Mouse (Mus musculus) heart, postnatal 0 days (tissue): ENCODE data around the gene Cntnap1. TPM values are rescaled to one million over a fixed set of nuclear protein-coding genes. Genes with fewer than 3 reads are reported as not detected.
A peak's percentile ranks its signal among the peaks of the same experiment; 100 is the strongest.

ENCODE experiments used
- ATAC-seq: fragments of 200-750 bp; cut with Nextera tagmentation; 2 replicates; pipeline ENCODE4 v1.8.0; 2017; ENCODE audit warnings: low read depth, moderate number of reproducible peaks, moderate library complexity; ENCODE audit not compliant: insufficient read depth
- DNase-seq: peaks from one replicate; pipeline ENCODE4 v3.0.0-alpha.2; 2016; ENCODE audit warnings: low spot score
- H3K27ac ChIP-seq: fragments of 300-500 bp; sonication (generic); 2 replicates; pipeline ENCODE4 v1.5.1; 2014; ENCODE audit warnings: low read depth, mild to moderate bottlenecking
- H3K27me3 ChIP-seq: fragments of 300-500 bp; sonication (generic); 2 replicates; pipeline ENCODE4 v1.6.1; 2014; ENCODE audit warnings: low read length, mixed read lengths; ENCODE audit not compliant: control insufficient read depth, insufficient read depth
- H3K36me3 ChIP-seq: fragments of 300-500 bp; sonication (generic); replicated peaks from 2 replicates; pipeline ENCODE4 v1.6.1; 2014; ENCODE audit warnings: low read length, mixed read lengths; ENCODE audit not compliant: control insufficient read depth, insufficient read depth
- H3K4me1 ChIP-seq: fragments of 300-500 bp; sonication (generic); 2 replicates; pipeline ENCODE4 v1.6.1; 2014; ENCODE audit warnings: antibody characterized with exemption; ENCODE audit not compliant: control insufficient read depth, insufficient read depth
- H3K4me2 ChIP-seq: fragments of 300-500 bp; sonication (generic); 2 replicates; pipeline ENCODE4 v1.6.1; 2014; ENCODE audit warnings: low read depth, mild to moderate bottlenecking, low read length, moderate library complexity
- H3K4me3 ChIP-seq: fragments of 300-500 bp; sonication (generic); 2 replicates; pipeline ENCODE4 v1.5.1; 2014; ENCODE audit warnings: low read depth, low read length
- H3K9ac ChIP-seq: fragments of 300-500 bp; sonication (generic); replicated peaks from 2 replicates; pipeline ENCODE4 v1.6.1; 2014; ENCODE audit warnings: low read depth, low read length, mixed read lengths
- H3K9me3 ChIP-seq: fragments of 300-500 bp; sonication (generic); replicated peaks from 2 replicates; pipeline ENCODE4 v1.6.1; 2016; ENCODE audit warnings: low read length; ENCODE audit not compliant: control insufficient read depth
- CTCF ChIP-seq: IDR thresholded peaks from 2 replicates; pipeline ENCODE4 v1.5.1; 2016; ENCODE audit warnings: antibody characterized with exemption, control low read depth, low read depth
- EP300 ChIP-seq: IDR thresholded peaks from 2 replicates; pipeline ENCODE4 v1.6.1; 2016; ENCODE audit warnings: antibody characterized with exemption, low read depth
- WGBS: fragments of 180-500 bp; shearing (Covaris S2); extraction: QIAGEN DNeasy Blood & Tissue Kit; methylation state at CpG from one replicate; pipeline ENCODE4 v1.1.7; 2014; 5-methylcytosine and 5-hydroxymethylcytosine counted together
- polyA plus RNA-seq: library from polyadenylated mRNA; unstranded; fragments of >200 nt; fragmentation: Nextera tagmentation; extraction: Ambion mirVana; gene quantifications from 2 replicates; pipeline ENCODE4 v1.2.1, GENCODE M21; 2015
- total RNA-seq: library from RNA; depleted of rRNA; stranded (reverse); fragments of >200 nt; gene quantifications from 2 replicates; pipeline ENCODE4 v1.2.3, GENCODE M21; 2014; ENCODE audit warnings: low replicate concordance

Gene Cntnap1
- total and polyA plus RNA-seq, 2 experiments from 2014 or later = 0.20 to 1.4 TPM

DNA sequence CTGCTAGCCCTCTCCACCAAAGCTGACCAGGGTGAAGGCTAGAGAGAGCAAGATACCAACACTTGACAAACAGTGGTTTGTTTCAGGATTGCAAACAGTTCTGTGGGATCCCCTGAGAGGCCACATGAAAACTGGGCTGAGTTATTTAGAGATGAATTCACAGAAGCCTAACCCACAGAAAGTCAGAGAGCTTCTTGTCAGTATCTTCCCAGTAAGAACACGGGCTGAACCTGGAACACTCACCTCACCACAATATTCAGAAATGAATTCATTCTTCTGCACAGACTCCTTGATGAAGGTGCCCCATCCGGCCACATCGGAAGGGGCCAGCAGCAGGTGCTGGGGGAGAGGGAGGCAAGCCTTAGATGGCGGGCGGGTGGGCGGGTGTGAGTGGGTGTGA lies 24.3 kb downstream of the Cntnap1 start:
- H3K27ac ChIP-seq = no peak overlapping the region
- ATAC-seq = no peak
- H3K36me3 ChIP-seq = peaks cover 49% of the 10 kb centered on the region
- no peak overlapping the region for H3K4me2 ChIP-seq
- H3K27me3 ChIP-seq = no peaks in the 10 kb centered on the region
- H3K9ac ChIP-seq = no peak overlapping the region
- peaks cover 32% of the 10 kb centered on the region for H3K4me1 ChIP-seq
- no peaks in the 10 kb centered on the region for H3K9me3 ChIP-seq
- TF ChIP-seq EP300 = no peak
- no peak for TF ChIP-seq CTCF
- DNase-seq = no peak
- WGBS = 72% methylated on average over 6 of the region's 6 CpGs
- H3K4me3 ChIP-seq = no peak overlapping the region

DNA sequence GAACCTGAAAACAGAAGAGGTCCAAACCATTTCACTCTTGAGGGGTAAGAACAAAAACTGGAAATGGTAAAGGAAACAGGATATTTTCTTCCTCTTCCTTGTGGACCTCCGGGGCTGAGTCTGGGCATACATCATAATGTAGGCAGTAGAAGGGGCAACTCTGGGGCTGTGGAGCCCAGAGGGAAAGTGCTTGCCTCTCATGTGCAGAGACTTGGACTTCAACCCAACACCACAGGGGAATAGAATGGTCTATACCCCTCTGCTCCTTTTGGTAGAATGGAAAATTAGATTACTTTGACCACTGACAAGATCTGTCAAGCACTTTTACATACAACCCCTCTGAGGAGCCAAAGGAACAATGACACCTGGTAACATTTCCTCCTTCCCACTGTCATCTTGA lies 24.8 kb downstream of the Cntnap1 start:
- Histone ChIP-seq H3K9ac (no peak overlapping the region), H3K4me2 (no peak overlapping the region), H3K36me3 (peaks cover 54% of the 10 kb centered on the region), H3K27ac (no peak overlapping the region), H3K27me3 (no peaks in the 10 kb centered on the region), H3K4me3 (no peak overlapping the region), H3K9me3 (no peaks in the 10 kb centered on the region), H3K4me1 (peaks cover 30% of the 10 kb centered on the region)
- no peak for DNase-seq
- TF ChIP-seq CTCF = no peak
- no peak for TF ChIP-seq EP300
- no peak for ATAC-seq
- 53% methylated on average over 1 of the region's 1 CpGs for WGBS

DNA sequence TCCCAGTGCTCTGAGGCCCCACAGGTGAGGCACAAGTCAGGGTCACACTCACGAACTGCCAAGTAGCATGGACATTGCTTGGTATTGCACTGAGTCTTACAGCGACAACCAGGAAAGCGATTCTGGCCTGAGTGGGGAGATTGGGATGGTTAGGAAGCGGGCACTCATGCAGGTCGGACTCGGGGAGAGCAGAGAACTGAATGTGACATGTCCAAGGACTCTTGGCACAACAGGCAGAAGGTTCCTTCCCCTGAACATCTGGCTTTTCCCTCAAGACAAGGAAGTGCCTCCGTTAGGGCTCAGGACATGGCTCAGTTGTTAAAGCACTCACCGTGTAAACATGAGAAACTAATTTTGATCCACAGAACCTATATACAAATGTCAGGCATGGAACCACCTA lies 25.2 kb downstream of the Cntnap1 start:
- no peak overlapping the region for H3K4me2 ChIP-seq
- no peaks in the 10 kb centered on the region for H3K27me3 ChIP-seq
- H3K9me3 ChIP-seq = no peaks in the 10 kb centered on the region
- no peak overlapping the region for H3K4me3 ChIP-seq
- peaks cover 58% of the 10 kb centered on the region for H3K36me3 ChIP-seq
- peaks cover 25% of the 10 kb centered on the region for H3K4me1 ChIP-seq
- H3K27ac ChIP-seq = no peak overlapping the region
- DNase-seq = no peak
- TF ChIP-seq EP300 = no peak
- no peak for TF ChIP-seq CTCF
- H3K9ac ChIP-seq = no peak overlapping the region
- WGBS = 79% methylated on average over 8 of the region's 8 CpGs
- no peak for ATAC-seq

DNA sequence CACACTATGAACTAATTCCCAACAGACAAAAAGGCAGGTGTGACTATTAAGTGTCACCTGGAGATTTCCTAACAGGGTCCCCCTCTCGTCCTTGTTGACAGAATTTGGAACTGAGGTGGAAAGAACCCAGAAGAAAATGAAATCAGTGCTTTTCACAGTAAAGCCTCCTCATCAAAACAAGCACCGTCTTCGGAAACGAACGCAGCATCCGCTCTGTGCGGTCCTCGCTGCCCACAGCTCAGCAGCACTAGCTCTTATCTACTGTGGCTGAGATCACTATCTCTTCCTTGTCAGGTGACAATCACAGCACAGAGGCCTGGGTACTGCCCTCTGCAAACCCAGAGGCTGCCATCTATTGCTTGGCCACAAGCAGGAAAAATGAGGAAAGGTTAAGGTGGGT lies 25.9 kb downstream of the Cntnap1 start:
- no peak overlapping the region for H3K9ac ChIP-seq
- 88% methylated on average over 8 of the region's 8 CpGs for WGBS
- no peak for TF ChIP-seq EP300
- no peak for TF ChIP-seq CTCF

GRCm38 (mm10) chr11:101199555-101199954 lies 29.2 kb downstream of the Cntnap1 start:
- no peaks in the 10 kb centered on the region for H3K9me3 ChIP-seq
- TF ChIP-seq CTCF = no peak
- no peak for TF ChIP-seq EP300
- H3K27ac ChIP-seq = no peak overlapping the region
- 94% methylated on average over 3 of the region's 3 CpGs for WGBS
- peaks cover 79% of the 10 kb centered on the region for H3K36me3 ChIP-seq
- ATAC-seq = no peak
- no peak overlapping the region for H3K4me3 ChIP-seq
- no peaks in the 10 kb centered on the region for H3K27me3 ChIP-seq
- H3K9ac ChIP-seq = no peak overlapping the region
- no peak for DNase-seq
- no peak overlapping the region for H3K4me2 ChIP-seq
- H3K4me1 ChIP-seq = peaks cover 2% of the 10 kb centered on the region; the same call in 1 of the 2 replicates

More for the DNA sequence above, 25.9 kb downstream of the Cntnap1 start:
- Histone ChIP-seq H3K9me3 (no peaks in the 10 kb centered on the region), H3K4me1 (peaks cover 19% of the 10 kb centered on the region), H3K4me2 (no peak overlapping the region), H3K27me3 (no peaks in the 10 kb centered on the region), H3K36me3 (peaks cover 63% of the 10 kb centered on the region), H3K27ac (no peak overlapping the region), H3K4me3 (no peak overlapping the region)
- ATAC-seq = no peak
- DNase-seq = no peak

- TF ChIP-seq CTCF = peak; percentile 77
- no peak for TF ChIP-seq EP300
- 23% methylated on average over 7 of the region's 7 CpGs for WGBS
- peak; percentile 70 for DNase-seq
Observed at GRCm38 (mm10) chr11:101200986-101201385, 30.7 kb downstream of the Cntnap1 start.

More at GRCm38 (mm10) chr11:101200986-101201385, 30.7 kb downstream of the Cntnap1 start:
- Histone ChIP-seq H3K27me3 (no peaks in the 10 kb centered on the region), H3K4me3 (no peak overlapping the region), H3K4me1 (no peaks in the 10 kb centered on the region), H3K27ac (no peak overlapping the region), H3K9me3 (no peaks in the 10 kb centered on the region), H3K4me2 (no peak overlapping the region), H3K9ac (no peak overlapping the region), H3K36me3 (peaks cover 82% of the 10 kb centered on the region)
- ATAC-seq = no peak; the same call in 1 of the 2 replicates
